Mouse (Mus musculus): ENCODE measurements at regions not wholly inside any gene's neighbourhood (a gene's known extent, or its start where the extent isn't known, plus 50 kb on each side); places are given as distances from the start of the nearest gene placed in this dataset.

DNA sequence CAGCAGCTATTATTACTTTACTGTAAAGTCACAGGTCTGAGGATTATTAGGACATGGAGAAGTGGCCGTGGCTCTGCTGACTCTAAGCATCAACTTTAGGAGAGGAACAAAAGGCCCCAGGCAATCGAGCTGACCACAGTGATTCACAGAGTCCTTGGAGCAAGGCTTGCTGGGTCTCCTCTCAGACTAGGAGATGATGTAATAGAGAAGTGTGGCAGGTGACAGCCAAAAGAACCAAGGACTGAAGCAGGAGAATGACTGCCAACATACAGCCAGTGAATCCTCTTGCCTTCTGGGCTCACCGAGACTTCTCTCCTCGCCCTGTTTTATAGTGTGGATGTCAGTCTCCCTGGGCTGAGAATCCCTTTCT is 130.3 kb downstream of the Tfcp2l1 start:
- Histone ChIP-seq H3K27me3 (ENCODE audit: control insufficient read depth, insufficient read depth, low read length) (no peaks in the 10 kb centered on the region), H3K36me3 (replicated peaks; ENCODE audit: control insufficient read depth, insufficient read depth, low read depth) (no peaks in the 10 kb centered on the region), H3K4me3 (ENCODE audit: insufficient read depth in 1 of 2, low read depth in 2 of 2, low read length in 2 of 2) (no peak overlapping the region), H3K27ac (no peak overlapping the region), H3K4me1 (replicated peaks; ENCODE audit: control insufficient read depth in 2 of 2, insufficient read depth in 2 of 2, low read length in 1 of 2) (no peaks in the 10 kb centered on the region), H3K9me3 (ENCODE audit: control insufficient read depth, low read length) (no peaks in the 10 kb centered on the region), H3K9ac (replicated peaks) (no peak overlapping the region), H3K4me2 (ENCODE audit: low read depth) (no peak overlapping the region)
- WGBS (ENCODE audit: insufficient replicate concordance), result 42% methylated on average over 4 of the region's 4 CpGs
- no peak for ATAC-seq (ENCODE audit: insufficient read depth)
- DNase-seq (ENCODE audit: low read depth in 3 of 3, low spot score in 3 of 3), result no peak
- TF ChIP-seq CTCF (IDR thresholded peaks at IDR 0.05; ENCODE audit: low read depth), result no peak
- no peak for TF ChIP-seq EP300 (IDR thresholded peaks at IDR 0.05; ENCODE audit: low read depth)

DNA sequence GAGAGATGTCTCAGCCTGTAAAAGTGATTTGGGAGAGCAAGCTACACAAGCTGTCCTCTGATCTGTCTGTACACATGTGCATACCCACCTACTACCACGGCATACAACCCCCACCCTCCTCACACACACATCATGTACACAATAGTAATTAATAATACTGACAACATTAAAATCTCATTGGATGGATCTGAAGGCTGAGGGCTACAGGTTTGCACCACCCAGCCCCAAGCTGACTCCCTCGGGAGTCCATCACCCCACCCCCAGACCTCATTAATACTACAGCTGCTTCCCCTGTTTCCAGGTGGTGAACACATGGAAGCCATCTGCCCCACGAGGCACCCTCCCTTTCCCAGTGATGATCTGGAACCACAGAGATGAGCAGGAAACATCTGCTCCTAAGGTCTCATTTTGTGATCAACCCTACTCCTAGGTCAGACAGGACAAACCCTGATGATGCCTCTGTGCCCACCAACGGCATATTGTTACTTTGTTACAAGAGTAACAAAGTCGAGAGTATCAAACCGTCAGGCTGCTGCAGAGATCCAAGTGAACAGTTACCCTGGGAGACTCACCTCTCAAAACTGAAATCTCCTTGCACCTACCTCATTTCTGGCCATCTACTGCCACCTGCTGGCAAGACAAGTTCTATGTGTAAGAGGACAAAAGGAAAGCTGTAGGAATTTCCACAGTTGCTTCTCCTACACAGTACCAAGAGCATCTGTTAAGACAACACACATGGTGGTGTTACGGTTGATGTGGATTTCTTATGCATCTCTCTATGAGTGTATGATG is 131.6 kb downstream of the Tfcp2l1 start:
- H3K4me1 ChIP-seq (replicated peaks; ENCODE audit: control insufficient read depth in 2 of 2, insufficient read depth in 2 of 2, low read length in 1 of 2), result no peaks in the 10 kb centered on the region
- ATAC-seq (ENCODE audit: insufficient read depth), result no peak
- no peak overlapping the region for H3K27ac ChIP-seq
- no peak overlapping the region for H3K9ac ChIP-seq (replicated peaks)
- WGBS (ENCODE audit: insufficient replicate concordance), result 15% methylated on average over 7 of the region's 7 CpGs
- DNase-seq (ENCODE audit: low read depth in 3 of 3, low spot score in 3 of 3), result peak; percentile 28 to 34 (median 29)
- no peak for TF ChIP-seq EP300 (IDR thresholded peaks at IDR 0.05; ENCODE audit: low read depth)
- peak; percentile 64 for TF ChIP-seq CTCF (IDR thresholded peaks at IDR 0.05; ENCODE audit: low read depth)
- H3K4me3 ChIP-seq (ENCODE audit: insufficient read depth in 1 of 2, low read depth in 2 of 2, low read length in 2 of 2), result no peak overlapping the region
- H3K27me3 ChIP-seq (ENCODE audit: control insufficient read depth, insufficient read depth, low read length), result no peaks in the 10 kb centered on the region
- H3K36me3 ChIP-seq (replicated peaks; ENCODE audit: control insufficient read depth, insufficient read depth, low read depth), result no peaks in the 10 kb centered on the region
- H3K9me3 ChIP-seq (ENCODE audit: control insufficient read depth, low read length), result no peaks in the 10 kb centered on the region
- no peak overlapping the region for H3K4me2 ChIP-seq (ENCODE audit: low read depth)

DNA sequence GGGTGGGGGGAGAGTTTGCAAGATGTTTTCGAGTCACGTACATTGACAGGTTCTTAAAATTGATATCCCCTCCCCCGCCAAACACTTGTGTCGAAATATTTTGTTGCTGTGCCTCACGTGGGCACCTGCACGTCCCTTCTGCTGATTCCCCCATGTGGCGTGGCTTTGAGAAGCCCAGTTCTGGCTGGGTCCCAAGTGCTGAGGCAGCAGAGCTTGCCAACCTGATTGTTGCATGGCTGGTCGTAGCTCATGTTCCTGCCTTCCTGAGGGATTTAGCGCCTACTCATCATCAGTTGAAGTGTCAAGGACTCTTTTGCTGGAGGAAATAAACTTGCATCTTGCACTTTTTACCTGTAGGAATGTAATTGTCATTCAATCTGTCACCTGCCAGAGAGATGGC is 137.8 kb downstream of the Tfcp2l1 start:
- TF ChIP-seq CTCF (IDR thresholded peaks at IDR 0.05; ENCODE audit: low read depth) (no peak), EP300 (IDR thresholded peaks at IDR 0.05; ENCODE audit: low read depth) (no peak)
- Histone ChIP-seq H3K4me2 (ENCODE audit: low read depth) (no peak overlapping the region), H3K9me3 (ENCODE audit: control insufficient read depth, low read length) (no peaks in the 10 kb centered on the region), H3K9ac (replicated peaks) (no peak overlapping the region), H3K36me3 (replicated peaks; ENCODE audit: control insufficient read depth, insufficient read depth, low read depth) (no peaks in the 10 kb centered on the region), H3K4me1 (replicated peaks; ENCODE audit: control insufficient read depth in 2 of 2, insufficient read depth in 2 of 2, low read length in 1 of 2) (no peaks in the 10 kb centered on the region), H3K27ac (no peak overlapping the region), H3K27me3 (ENCODE audit: control insufficient read depth, insufficient read depth, low read length) (no peaks in the 10 kb centered on the region), H3K4me3 (ENCODE audit: insufficient read depth in 1 of 2, low read depth in 2 of 2, low read length in 2 of 2) (no peak overlapping the region)
- ATAC-seq (ENCODE audit: insufficient read depth), result no peak
- DNase-seq (ENCODE audit: low read depth in 3 of 3, low spot score in 3 of 3), result no peak
- WGBS (ENCODE audit: insufficient replicate concordance), result 53% methylated on average over 9 of the region's 9 CpGs

DNA sequence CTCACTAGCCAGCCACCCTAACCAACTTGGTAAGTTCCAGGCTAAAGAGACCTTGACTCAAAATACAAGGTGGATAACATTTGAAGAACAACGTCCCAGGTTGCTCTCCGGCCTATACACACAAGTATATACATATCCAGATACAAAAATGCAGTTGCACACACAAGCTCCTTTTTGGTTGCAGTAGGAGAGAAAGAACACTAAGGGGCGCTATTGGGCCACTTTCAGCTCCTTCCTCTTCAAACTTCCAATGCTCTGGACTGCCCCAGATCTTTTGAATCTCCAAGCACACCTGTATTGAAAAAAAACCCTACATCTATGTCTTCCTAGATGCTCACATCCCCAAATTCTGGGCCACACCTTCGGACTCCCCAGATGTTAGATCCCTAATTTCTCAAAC is 141.1 kb downstream of the Tfcp2l1 start:
- Histone ChIP-seq H3K4me1 (replicated peaks; ENCODE audit: control insufficient read depth in 2 of 2, insufficient read depth in 2 of 2, low read length in 1 of 2) (no peaks in the 10 kb centered on the region), H3K4me3 (ENCODE audit: insufficient read depth in 1 of 2, low read depth in 2 of 2, low read length in 2 of 2) (no peak overlapping the region), H3K36me3 (replicated peaks; ENCODE audit: control insufficient read depth, insufficient read depth, low read depth) (no peaks in the 10 kb centered on the region), H3K27ac (no peak overlapping the region), H3K9ac (replicated peaks) (no peak overlapping the region), H3K4me2 (ENCODE audit: low read depth) (no peak overlapping the region), H3K9me3 (ENCODE audit: control insufficient read depth, low read length) (no peaks in the 10 kb centered on the region), H3K27me3 (ENCODE audit: control insufficient read depth, insufficient read depth, low read length) (no peaks in the 10 kb centered on the region)
- 23% methylated on average over 4 of the region's 4 CpGs for WGBS (ENCODE audit: insufficient replicate concordance)
- DNase-seq (ENCODE audit: low read depth in 3 of 3, low spot score in 3 of 3) (no peak), ATAC-seq (ENCODE audit: insufficient read depth) (no peak)
- TF ChIP-seq EP300 (IDR thresholded peaks at IDR 0.05; ENCODE audit: low read depth) (no peak), CTCF (IDR thresholded peaks at IDR 0.05; ENCODE audit: low read depth) (peak; percentile 36; the same call in 1 of the 2 replicates)

DNA sequence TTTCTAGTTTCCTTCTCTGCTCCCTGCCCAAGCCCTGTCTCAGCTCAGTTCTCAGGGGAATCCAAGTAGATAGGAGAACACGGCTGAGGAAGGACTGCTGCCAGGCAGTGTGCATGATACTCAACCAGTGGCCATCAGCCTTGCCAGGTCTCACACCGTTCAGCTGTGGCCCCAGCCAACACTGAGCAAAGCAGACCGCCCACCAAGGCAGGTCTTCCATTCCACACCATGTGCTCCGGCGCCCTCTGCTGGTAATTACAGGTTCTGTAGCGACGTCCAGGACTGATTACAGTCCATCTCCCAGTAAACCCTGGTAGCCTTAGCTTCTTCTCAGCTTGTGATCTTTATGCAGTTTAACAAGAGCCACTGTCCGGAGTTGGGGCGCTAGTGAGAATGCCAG is 144.5 kb downstream of the Tfcp2l1 start:
- WGBS (ENCODE audit: insufficient replicate concordance), result 14% methylated on average over 9 of the region's 9 CpGs
- TF ChIP-seq CTCF (IDR thresholded peaks at IDR 0.05; ENCODE audit: low read depth), result peak; percentile 87
- no peak for TF ChIP-seq EP300 (IDR thresholded peaks at IDR 0.05; ENCODE audit: low read depth)
- H3K36me3 ChIP-seq (replicated peaks; ENCODE audit: control insufficient read depth, insufficient read depth, low read depth), result no peaks in the 10 kb centered on the region
- H3K4me3 ChIP-seq (ENCODE audit: insufficient read depth in 1 of 2, low read depth in 2 of 2, low read length in 2 of 2), result no peak overlapping the region
- no peak for ATAC-seq (ENCODE audit: insufficient read depth)
- H3K27me3 ChIP-seq (ENCODE audit: control insufficient read depth, insufficient read depth, low read length), result no peaks in the 10 kb centered on the region
- no peak overlapping the region for H3K27ac ChIP-seq
- H3K9ac ChIP-seq (replicated peaks), result no peak overlapping the region
- DNase-seq (ENCODE audit: low read depth in 3 of 3, low spot score in 3 of 3), result peak in 2 of 3 experiments; percentile 7 to 26
- H3K4me2 ChIP-seq (ENCODE audit: low read depth), result no peak overlapping the region
- H3K9me3 ChIP-seq (ENCODE audit: control insufficient read depth, low read length), result no peaks in the 10 kb centered on the region
- no peaks in the 10 kb centered on the region for H3K4me1 ChIP-seq (replicated peaks; ENCODE audit: control insufficient read depth in 2 of 2, insufficient read depth in 2 of 2, low read length in 1 of 2)
